Mouse (Mus musculus): Measurements from ENCODE around the gene Lyrm2. TPM values are rescaled to one million over a fixed set of nuclear protein-coding genes. Genes with fewer than 3 reads are reported as not detected.
A peak's percentile ranks its signal among the peaks of the same experiment; 100 is the strongest.

Lyrm2 gene
- polyA plus RNA-seq, 1 experiment = 25.9 TPM

- H3K27ac ChIP-seq (ENCODE audit: insufficient read depth, low read depth, low read length) = no peak overlapping the region
- peak; percentile 42 for DNase-seq
Observed at GRCm38 (mm10) chr4:32826925-32827324, 26.9 kb downstream of the Lyrm2 start.

GRCm38 (mm10) chr4:32828385-32829077 is 28.5 kb downstream of the Lyrm2 start:
- H3K27ac ChIP-seq (ENCODE audit: insufficient read depth, low read depth, low read length) = no peak overlapping the region
- no peaks in the 10 kb centered on the region for H3K27me3 ChIP-seq (replicated peaks; ENCODE audit: control insufficient read depth, insufficient read depth, low read length)
- H3K36me3 ChIP-seq (ENCODE audit: control insufficient read depth, insufficient read depth, low read length) = no peaks in the 10 kb centered on the region
- 88% methylated on average over 10 of the region's 10 CpGs for WGBS
- H3K4me3 ChIP-seq (ENCODE audit: insufficient read depth, low read depth, low read length) = no peak overlapping the region
- no peak for TF ChIP-seq CTCF (conservative IDR thresholded peaks at IDR 0.05; ENCODE audit: insufficient read depth, insufficient read length, low read depth, low read length)
- TF ChIP-seq POLR2A (IDR thresholded peaks at IDR 0.05; ENCODE audit: low read depth, low read length) = no peak
- no peaks in the 10 kb centered on the region for H3K4me1 ChIP-seq (ENCODE audit: control insufficient read depth, insufficient read depth, low read length)
- DNase-seq = no peak

More at GRCm38 (mm10) chr4:32826925-32827324, 26.9 kb downstream of the Lyrm2 start:
- no peaks in the 10 kb centered on the region for H3K27me3 ChIP-seq (replicated peaks; ENCODE audit: control insufficient read depth, insufficient read depth, low read length)
- WGBS = 48% methylated on average over 7 of the region's 7 CpGs
- H3K36me3 ChIP-seq (ENCODE audit: control insufficient read depth, insufficient read depth, low read length) = no peaks in the 10 kb centered on the region
- no peaks in the 10 kb centered on the region for H3K4me1 ChIP-seq (ENCODE audit: control insufficient read depth, insufficient read depth, low read length)
- TF ChIP-seq CTCF (conservative IDR thresholded peaks at IDR 0.05; ENCODE audit: insufficient read depth, insufficient read length, low read depth, low read length) (no peak), POLR2A (IDR thresholded peaks at IDR 0.05; ENCODE audit: low read depth, low read length) (no peak)
- H3K4me3 ChIP-seq (ENCODE audit: insufficient read depth, low read depth, low read length) = no peak overlapping the region

GRCm38 (mm10) chr4:32829316-32829715 is 29.3 kb downstream of the Lyrm2 start:
- 42% methylated on average over 10 of the region's 10 CpGs for WGBS
- Histone ChIP-seq H3K27ac (ENCODE audit: insufficient read depth, low read depth, low read length) (no peak overlapping the region), H3K4me3 (ENCODE audit: insufficient read depth, low read depth, low read length) (no peak overlapping the region), H3K27me3 (replicated peaks; ENCODE audit: control insufficient read depth, insufficient read depth, low read length) (no peaks in the 10 kb centered on the region), H3K4me1 (ENCODE audit: control insufficient read depth, insufficient read depth, low read length) (peaks cover 3% of the 10 kb centered on the region; the same call in 1 of the 2 replicates), H3K36me3 (ENCODE audit: control insufficient read depth, insufficient read depth, low read length) (no peaks in the 10 kb centered on the region)
- TF ChIP-seq POLR2A (IDR thresholded peaks at IDR 0.05; ENCODE audit: low read depth, low read length) (no peak), CTCF (conservative IDR thresholded peaks at IDR 0.05; ENCODE audit: insufficient read depth, insufficient read length, low read depth, low read length) (no peak)
- DNase-seq = peak; percentile 8

- 53% methylated on average over 17 of the region's 17 CpGs for WGBS
- DNase-seq = no peak
Observed at GRCm38 (mm10) chr4:32833494-32834282, 33.6 kb downstream of the Lyrm2 start.

GRCm38 (mm10) chr4:32834541-32834940 is 34.5 kb downstream of the Lyrm2 start:
- H3K4me3 ChIP-seq (ENCODE audit: insufficient read depth, low read depth, low read length) = no peak overlapping the region
- no peak for TF ChIP-seq POLR2A (IDR thresholded peaks at IDR 0.05; ENCODE audit: low read depth, low read length)

More at GRCm38 (mm10) chr4:32833494-32834282, 33.6 kb downstream of the Lyrm2 start:
- Histone ChIP-seq H3K27me3 (replicated peaks; ENCODE audit: control insufficient read depth, insufficient read depth, low read length) (no peaks in the 10 kb centered on the region), H3K27ac (ENCODE audit: insufficient read depth, low read depth, low read length) (no peak overlapping the region), H3K4me3 (ENCODE audit: insufficient read depth, low read depth, low read length) (no peak overlapping the region), H3K36me3 (ENCODE audit: control insufficient read depth, insufficient read depth, low read length) (no peaks in the 10 kb centered on the region), H3K4me1 (ENCODE audit: control insufficient read depth, insufficient read depth, low read length) (peaks cover 3% of the 10 kb centered on the region; the same call in 1 of the 2 replicates)
- TF ChIP-seq CTCF (conservative IDR thresholded peaks at IDR 0.05; ENCODE audit: insufficient read depth, insufficient read length, low read depth, low read length) = no peak
- no peak for TF ChIP-seq POLR2A (IDR thresholded peaks at IDR 0.05; ENCODE audit: low read depth, low read length)

GRCm38 (mm10) chr4:32836071-32836470 is 36.0 kb downstream of the Lyrm2 start:
- no peak for DNase-seq
- H3K36me3 ChIP-seq (ENCODE audit: control insufficient read depth, insufficient read depth, low read length) = no peaks in the 10 kb centered on the region

More at GRCm38 (mm10) chr4:32834541-32834940, 34.5 kb downstream of the Lyrm2 start:
- no peaks in the 10 kb centered on the region for H3K36me3 ChIP-seq (ENCODE audit: control insufficient read depth, insufficient read depth, low read length)
- H3K27me3 ChIP-seq (replicated peaks; ENCODE audit: control insufficient read depth, insufficient read depth, low read length) = no peaks in the 10 kb centered on the region
- DNase-seq = no peak
- H3K27ac ChIP-seq (ENCODE audit: insufficient read depth, low read depth, low read length) = no peak overlapping the region
- 68% methylated on average over 3 of the region's 3 CpGs for WGBS
- H3K4me1 ChIP-seq (ENCODE audit: control insufficient read depth, insufficient read depth, low read length) = peaks cover 3% of the 10 kb centered on the region; the same call in 1 of the 2 replicates

GRCm38 (mm10) chr4:32838401-32838800 is 38.3 kb downstream of the Lyrm2 start:
- no peak for DNase-seq
- H3K36me3 ChIP-seq (ENCODE audit: control insufficient read depth, insufficient read depth, low read length) = no peaks in the 10 kb centered on the region
- no peak overlapping the region for H3K4me3 ChIP-seq (ENCODE audit: insufficient read depth, low read depth, low read length)
- H3K4me1 ChIP-seq (ENCODE audit: control insufficient read depth, insufficient read depth, low read length) = peaks cover 3% of the 10 kb centered on the region; the same call in 1 of the 2 replicates
- H3K27me3 ChIP-seq (replicated peaks; ENCODE audit: control insufficient read depth, insufficient read depth, low read length) = no peaks in the 10 kb centered on the region
- 84% methylated on average over 3 of the region's 3 CpGs for WGBS
- no peak overlapping the region for H3K27ac ChIP-seq (ENCODE audit: insufficient read depth, low read depth, low read length)
- TF ChIP-seq CTCF (conservative IDR thresholded peaks at IDR 0.05; ENCODE audit: insufficient read depth, insufficient read length, low read depth, low read length) (no peak), POLR2A (IDR thresholded peaks at IDR 0.05; ENCODE audit: low read depth, low read length) (no peak)

More at GRCm38 (mm10) chr4:32836071-32836470, 36.0 kb downstream of the Lyrm2 start:
- 93% methylated on average over 9 of the region's 9 CpGs for WGBS
- Histone ChIP-seq H3K27ac (ENCODE audit: insufficient read depth, low read depth, low read length) (no peak overlapping the region), H3K4me1 (ENCODE audit: control insufficient read depth, insufficient read depth, low read length) (peaks cover 3% of the 10 kb centered on the region; the same call in 1 of the 2 replicates), H3K27me3 (replicated peaks; ENCODE audit: control insufficient read depth, insufficient read depth, low read length) (no peaks in the 10 kb centered on the region), H3K4me3 (ENCODE audit: insufficient read depth, low read depth, low read length) (no peak overlapping the region)
- no peak for TF ChIP-seq POLR2A (IDR thresholded peaks at IDR 0.05; ENCODE audit: low read depth, low read length)
- no peak for TF ChIP-seq CTCF (conservative IDR thresholded peaks at IDR 0.05; ENCODE audit: insufficient read depth, insufficient read length, low read depth, low read length)

Other genes starting within 250 kb of the Lyrm2 start
- gene Gja10, start 197.5 kb upstream of the Lyrm2 start, polyA plus RNA-seq (2012; rRNA removed) = 0.03 TPM in 1 of 2 replicates, not detected in the other
- gene Casp8ap2, start 184.8 kb upstream of the Lyrm2 start, polyA plus RNA-seq (2012; rRNA removed) = 1.2 and 3.8 TPM in 2 replicates
- 5.8 and 6.5 TPM in 2 replicates for gene Mdn1, start 143.1 kb upstream of the Lyrm2 start, polyA plus RNA-seq (2012; rRNA removed)
- gene Ankrd6, start 150.6 kb downstream of the Lyrm2 start, polyA plus RNA-seq (2012; rRNA removed) = 0.71 and 1.1 TPM in 2 replicates
- 14.3 and 18.9 TPM in 2 replicates for gene Rragd, start 182.8 kb downstream of the Lyrm2 start, polyA plus RNA-seq (2012; rRNA removed)
- 15.8 and 19.1 TPM in 2 replicates for gene Ube2j1, start 231.2 kb downstream of the Lyrm2 start, polyA plus RNA-seq (2012; rRNA removed)